Mouse (Mus musculus) spleen, embryonic (tissue): ENCODE data around the gene Sdhb.

ENCODE experiments used
- CTCF ChIA-PET: fragments of 350-600 bp; sonication (Branson Sonifier 250); formaldehyde crosslinking; loops from one replicate; lab custom pipeline; 2022; lab: Charles Lee

Gene Sdhb

DNA sequence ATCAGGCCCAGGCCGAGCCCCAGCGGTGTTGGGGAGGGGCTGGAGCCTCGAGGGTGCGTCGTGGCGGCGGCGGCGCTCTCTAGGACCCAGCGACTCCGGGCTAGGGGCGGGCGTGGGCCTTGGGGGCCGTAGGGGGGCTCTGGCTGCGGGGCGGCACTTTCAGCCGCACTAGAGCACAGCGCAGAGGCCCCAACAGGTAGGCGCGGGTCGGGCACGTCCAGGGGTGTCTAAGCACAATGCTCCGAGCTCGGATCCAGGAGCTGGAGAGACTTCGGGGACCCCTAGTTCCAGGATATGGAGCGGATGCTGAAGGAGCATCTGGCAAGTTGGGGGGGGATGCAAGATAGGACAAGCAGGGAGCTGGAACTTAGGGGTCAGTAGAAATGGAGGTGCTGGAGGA lies 49.5 kb downstream of the Sdhb start:
- CTCF ChIA-PET = no interaction called here

DNA sequence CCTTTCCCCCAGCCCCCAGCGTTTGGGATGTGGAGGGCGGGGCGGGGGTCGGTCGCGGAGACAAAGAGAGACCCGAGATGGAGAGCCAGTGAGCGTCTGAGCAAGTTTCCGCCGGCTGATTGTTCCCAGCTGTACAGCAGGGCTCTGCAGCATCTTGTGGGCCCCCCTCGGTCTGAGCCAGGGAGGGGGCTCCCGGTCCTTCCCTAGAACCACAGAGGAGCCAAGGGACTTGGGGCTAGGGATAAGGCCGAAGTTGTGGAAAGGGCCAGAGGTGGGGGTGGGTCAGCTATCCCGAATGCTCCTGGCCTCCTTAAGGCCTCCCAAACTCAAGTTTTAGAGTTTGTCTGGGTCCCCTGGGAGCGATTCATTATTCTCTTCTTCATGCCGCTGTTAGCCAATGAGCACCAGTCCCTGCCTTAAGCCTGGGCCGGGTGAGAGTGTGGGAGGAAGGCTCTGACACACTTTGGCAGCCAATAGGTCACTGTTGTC lies 50.0 kb downstream of the Sdhb start:
- CTCF ChIA-PET = no interaction called here

DNA sequence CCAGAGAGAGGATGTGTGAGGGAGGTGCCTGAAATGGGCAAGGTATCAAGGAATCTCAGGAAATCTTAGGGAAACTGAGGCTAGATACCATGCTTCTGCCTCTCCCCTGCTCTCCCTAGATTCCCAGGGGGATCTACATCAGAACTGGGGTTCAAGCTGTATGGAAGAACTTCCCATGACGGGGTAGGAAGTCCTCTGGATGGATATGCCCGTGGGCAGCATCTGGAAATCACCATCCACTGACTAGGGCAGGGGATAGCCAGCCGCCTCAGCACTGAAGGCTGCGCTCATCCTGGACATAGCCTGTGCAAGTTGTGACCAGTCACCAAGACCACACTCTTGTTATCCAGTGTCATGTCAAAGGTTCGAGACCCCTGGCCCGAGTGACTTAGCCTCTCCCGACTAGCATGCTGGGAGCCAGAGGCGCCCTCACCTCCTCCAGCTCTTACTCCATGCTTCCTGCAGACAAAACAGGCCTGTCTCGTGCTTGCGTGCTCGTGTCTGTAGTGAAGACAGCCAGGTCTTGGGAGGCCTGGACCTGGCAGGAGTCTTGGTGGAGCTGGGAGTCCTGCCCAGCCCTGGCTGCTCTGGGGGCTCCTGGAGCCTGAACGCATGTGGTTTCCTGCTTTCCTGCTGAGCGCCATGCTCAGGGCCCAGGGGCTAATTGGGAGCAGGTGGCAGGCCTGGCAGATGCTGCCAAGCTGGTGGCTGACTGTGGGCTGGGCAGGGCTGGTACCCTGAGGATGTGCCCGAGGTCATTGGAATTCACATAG lies 50.7 kb downstream of the Sdhb start:
- CTCF ChIA-PET = interaction anchor here (0.6 kb wide), 1 partner anchor 1811 kb away, joined by 5 read pairs; no protein-coding TSS in a partner anchor

DNA sequence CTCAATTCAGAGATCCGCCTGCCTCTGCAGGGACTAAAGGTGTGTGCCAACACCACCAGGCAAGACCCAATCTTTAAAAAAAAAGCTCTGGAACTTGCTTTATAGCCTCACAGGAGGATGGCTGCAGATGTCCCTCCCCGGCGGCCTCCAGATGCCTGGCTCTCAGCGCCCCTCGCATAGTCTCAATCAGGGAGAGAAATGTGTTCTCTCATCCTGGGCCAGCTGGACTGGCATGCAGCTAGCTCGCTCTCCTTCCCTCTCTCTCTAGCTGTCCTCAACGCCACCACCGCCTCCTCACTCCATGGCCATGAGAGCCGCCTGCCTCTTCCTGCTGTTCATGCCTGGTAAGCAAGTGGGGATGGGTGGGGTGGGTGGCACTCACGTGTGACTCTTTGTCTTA lies 51.6 kb downstream of the Sdhb start:
- CTCF ChIA-PET = no interaction called here

DNA sequence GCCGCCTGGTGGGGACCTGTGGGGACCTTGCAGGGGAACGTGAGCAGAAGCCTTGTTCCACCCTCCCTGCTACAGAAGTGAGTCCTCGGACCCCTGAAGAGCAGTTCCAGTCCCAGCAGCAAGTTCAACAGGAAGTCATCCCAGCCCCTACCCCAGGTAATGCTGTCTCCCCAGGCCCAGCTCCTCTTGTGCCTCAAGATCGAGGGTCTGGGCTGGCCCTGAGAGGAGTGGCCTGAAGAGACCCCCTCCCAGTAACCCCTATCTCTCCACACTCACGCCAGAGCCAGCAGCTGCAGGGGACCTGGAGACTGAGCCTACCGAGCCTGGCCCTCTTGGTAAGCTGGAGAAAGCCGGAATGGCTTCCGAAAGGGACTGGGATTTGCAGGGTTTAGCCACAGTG lies 53.1 kb downstream of the Sdhb start:
- CTCF ChIA-PET = interaction anchor here (0.8 kb wide), 1 partner anchor 52 kb away, joined by 3 read pairs; no protein-coding TSS in a partner anchor

DNA sequence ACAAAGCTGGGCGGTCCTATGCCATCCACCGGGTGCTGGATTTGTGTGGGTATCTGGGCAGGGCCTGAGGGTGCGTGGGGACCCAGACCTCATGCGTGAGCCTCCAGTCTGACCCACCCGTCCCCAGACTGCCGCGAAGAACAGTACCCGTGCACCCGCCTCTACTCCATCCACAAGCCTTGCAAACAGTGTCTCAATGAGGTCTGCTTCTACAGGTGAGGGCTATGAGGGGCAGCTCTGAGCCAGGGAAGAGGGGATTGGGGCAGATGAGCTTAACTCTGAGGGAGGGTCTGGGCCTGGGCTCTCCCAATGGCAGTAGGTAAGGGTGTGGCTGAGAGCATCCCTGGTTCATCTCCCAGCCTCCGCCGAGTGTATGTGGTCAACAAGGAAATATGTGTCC lies 53.9 kb downstream of the Sdhb start:
- CTCF ChIA-PET = interaction anchor here (0.8 kb wide), 1 partner anchor 53 kb away, joined by 3 read pairs; no protein-coding TSS in a partner anchor

DNA sequence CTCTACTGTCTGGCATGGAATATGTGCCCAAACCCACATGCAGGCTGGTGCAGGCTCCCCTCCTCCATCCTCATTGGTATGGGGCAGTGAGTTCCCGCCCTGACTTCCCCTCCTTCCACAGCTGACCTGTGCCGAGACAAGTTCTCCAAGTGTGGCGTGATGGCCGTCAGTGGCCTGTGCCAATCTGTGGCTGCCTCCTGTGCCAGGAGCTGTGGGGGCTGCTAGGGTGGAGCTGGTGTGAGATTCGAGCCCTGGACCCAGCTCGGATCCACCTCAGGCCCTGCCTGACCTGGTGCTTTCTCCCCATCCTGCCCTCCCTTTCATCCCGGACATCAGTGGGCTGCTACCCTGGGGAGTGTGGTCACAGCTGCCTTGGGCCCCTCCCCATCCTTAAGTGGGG lies 54.4 kb downstream of the Sdhb start:
- CTCF ChIA-PET = no interaction called here

DNA sequence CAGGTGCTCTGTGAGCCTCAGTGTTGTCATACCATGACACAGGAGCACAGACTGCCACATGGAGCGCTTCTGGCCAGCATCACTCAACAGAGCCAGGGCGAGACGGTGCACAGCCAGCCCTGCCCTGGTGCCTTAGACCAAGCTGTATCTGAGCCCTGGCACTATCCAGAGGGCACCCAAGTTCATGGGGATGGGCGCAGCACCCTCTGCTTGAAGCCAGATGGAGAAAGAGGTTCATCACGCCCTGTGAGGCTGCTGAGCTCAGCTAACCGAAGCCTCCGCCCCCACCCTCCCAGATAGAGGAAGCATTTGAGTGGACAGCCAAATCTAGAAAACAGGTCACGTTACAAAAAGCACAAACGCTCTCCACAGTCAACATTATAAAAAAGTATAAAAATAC lies 55.3 kb downstream of the Sdhb start:
- CTCF ChIA-PET = no interaction called here

DNA sequence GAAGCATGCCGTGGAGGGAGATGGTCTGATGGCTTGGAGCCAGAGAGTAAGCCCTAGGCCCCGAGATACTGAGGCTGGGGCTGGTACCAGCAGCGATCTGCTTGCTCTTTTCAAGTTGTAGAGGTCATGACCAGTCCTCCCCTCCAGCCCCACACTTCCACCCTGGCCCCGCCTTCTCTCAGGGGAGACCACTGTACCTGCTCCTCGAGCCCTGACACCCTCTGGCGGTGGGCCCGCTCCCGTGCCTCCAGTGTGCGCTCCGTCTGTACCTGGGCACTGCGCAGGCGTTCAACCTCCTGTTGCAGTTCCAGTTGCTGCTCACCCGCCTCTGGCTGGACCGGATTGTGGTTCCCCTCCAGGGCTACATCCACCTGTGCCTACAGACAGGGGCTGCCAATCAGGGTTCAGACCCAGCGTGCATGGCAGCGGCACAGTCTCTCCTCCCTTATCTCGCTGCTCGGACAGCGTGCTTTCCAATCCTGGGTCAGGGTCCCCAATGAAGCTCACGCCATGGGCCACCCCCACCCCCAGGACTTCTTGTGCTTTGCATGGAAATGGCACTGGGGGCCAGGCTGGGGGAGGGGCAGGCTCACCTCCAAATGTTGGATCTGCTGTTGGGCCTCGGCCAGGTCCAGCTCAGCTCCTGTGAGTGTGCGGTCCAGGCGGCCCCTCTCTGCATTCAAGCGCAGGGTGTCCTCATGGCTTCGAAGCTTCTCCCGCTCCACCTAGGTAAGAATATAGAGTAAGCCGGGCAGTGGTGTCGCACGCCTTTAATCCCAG lies 56.8 kb downstream of the Sdhb start:
- CTCF ChIA-PET = no interaction called here

DNA sequence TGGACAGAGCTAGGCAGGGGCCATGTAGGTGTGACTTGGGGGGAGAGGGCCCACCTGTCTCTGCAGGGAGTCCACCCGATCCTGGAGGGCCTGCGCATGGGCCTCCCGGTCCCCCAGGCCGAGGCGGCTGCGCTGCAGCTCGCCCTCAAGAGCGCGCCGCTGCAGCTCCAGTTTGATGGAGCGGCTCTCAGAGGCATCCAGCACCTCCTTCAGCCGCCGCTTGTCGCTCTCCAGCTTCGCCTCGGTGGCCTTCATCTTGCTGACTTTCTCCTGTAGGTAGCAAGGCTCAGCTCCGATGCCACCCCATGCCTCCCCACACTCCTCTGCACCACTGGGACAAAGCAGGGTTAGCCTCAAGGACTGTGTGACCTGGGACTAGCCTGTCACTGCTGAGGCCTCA lies 59.2 kb downstream of the Sdhb start:
- CTCF ChIA-PET = no interaction called here

DNA sequence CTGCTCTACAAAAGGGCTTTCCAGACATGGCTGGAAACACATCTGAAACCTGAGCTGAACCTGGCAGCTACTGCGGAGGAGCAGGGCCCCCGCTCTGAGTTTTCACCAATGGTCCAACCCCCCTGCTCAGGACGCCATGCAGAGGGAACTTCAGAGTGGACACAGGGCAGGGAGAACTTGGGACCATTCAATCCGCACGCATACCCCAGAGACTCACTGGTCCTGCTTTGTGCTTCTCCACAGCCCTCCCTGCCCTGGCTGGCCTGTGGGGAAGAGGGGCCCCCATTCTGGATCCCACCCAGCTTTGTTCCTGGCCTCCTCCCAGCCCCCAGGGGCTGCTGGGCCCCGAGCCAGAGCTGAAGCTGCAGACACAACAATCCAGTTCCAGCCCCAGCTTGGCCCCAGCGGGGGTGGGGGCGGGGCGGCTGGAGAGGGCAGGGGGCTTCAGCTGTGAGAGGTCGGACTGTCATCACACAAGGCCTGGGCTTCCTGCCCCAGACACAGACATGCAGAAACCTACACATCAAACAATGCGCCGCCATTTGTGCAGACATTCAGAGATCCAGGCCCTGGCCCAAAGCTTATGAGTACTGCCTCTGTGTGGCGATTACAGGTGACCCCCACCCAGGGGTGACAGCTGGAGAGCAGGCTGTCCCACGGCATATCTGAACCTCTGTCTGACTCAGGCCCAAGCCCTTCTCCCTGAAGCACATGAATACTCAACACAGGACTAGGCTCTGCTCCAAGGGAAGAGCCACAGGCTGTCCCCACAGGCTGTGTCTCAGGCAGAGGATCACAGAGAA lies 60.0 kb downstream of the Sdhb start:
- CTCF ChIA-PET = interaction anchor here (0.5 kb wide), 1 partner anchor 59 kb away, joined by 16 read pairs; no protein-coding TSS in a partner anchor

DNA sequence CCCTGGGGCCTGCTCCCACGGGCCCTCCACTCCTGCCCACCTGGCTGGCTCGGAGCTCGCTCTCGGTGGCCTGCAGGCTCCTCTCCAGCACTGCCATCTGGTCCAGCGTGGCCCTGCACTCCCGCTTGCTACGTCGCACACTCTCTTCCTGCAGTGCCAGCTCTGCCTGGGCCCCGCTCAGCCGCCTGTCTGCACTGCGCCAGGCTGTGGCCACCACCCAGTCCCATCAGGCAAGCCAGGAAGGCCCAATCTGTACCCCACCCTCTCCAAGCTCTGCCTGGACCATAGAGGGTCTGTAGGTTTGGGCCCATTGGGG lies 60.6 kb downstream of the Sdhb start:
- CTCF ChIA-PET = no interaction called here

DNA sequence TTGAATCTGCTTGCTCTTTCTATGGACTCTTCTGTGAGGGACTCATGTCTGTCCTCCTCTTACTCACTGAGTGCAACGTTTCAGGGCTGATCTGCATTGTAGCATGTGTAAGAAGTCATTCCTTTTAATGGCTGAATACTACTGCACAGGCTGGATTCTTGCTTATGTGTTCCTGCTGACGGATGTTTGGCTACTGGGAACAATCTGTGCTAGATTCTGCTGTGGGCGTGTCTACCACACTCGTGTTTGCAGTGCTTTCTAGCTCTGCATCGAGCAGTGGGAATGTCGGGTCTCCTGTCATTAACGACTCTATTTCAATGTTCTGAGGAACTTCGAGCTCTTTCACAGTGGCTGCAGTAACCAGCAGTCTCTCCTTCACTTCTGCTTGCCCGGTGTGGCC lies 63.0 kb downstream of the Sdhb start:
- CTCF ChIA-PET = no interaction called here

DNA sequence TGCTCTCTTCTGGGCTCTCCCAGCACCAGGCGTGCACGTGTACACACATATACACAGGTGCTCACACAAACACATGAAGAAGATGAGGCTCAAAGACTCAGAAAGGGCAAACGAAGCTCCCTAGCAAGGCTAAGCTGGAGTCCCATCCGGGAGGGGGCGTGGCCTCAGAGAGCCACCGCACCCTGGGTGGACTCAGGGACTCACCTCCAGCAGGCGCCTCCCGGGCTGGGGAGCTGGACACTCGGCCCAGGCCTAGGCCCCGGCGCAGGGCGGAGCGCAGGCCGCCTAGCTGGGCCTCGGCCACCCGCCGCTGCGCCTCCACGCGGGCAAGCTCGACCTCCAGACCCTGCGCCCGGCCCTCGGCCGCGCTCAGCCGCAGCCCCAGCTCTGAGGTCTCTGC lies 64.0 kb downstream of the Sdhb start:
- CTCF ChIA-PET = no interaction called here
